Mouse (Mus musculus) heart, embryonic 14.5 days (tissue): Measurements from ENCODE around the gene Dera. TPM values are rescaled to one million over a fixed set of nuclear protein-coding genes. Genes with fewer than 3 reads are reported as not detected.

Source experiments
- ATAC-seq: fragments of 200-750 bp; cut with Nextera tagmentation; 2 replicates; pipeline ENCODE4 v1.8.0; 2017; ENCODE audit warnings: low read depth, moderate TSS enrichment; ENCODE audit not compliant: insufficient number of reproducible peaks, insufficient read depth, low FRiP score
- H3K27ac ChIP-seq, 2 experiments: fragments of 200-500 bp in 1 of 2; fragments of 300-500 bp in 1 of 2; sonication (generic) in 1 of 2; replicated peaks in 1 of 2; 2 replicates each; pipeline ENCODE4 v1.5.1; 2012 to 2014; ENCODE audit warnings: low read depth in 2 of 2, low read length in 2 of 2, control low read depth in 1 of 2, mild to moderate bottlenecking in 1 of 2, mixed read lengths in 1 of 2; ENCODE audit not compliant: control insufficient read depth in 1 of 2, insufficient read depth in 1 of 2
- H3K27me3 ChIP-seq: fragments of 300-500 bp; sonication (generic); 2 replicates; pipeline ENCODE4 v1.6.1; 2014; ENCODE audit warnings: mild to moderate bottlenecking, low read length, control low read depth; ENCODE audit not compliant: control insufficient read depth, insufficient read depth
- H3K36me3 ChIP-seq: fragments of 300-500 bp; sonication (generic); 2 replicates; pipeline ENCODE4 v1.6.1; 2014; ENCODE audit warnings: mild to moderate bottlenecking, control low read depth, low read length, mixed read lengths; ENCODE audit not compliant: control insufficient read depth, insufficient read depth
- H3K4me1 ChIP-seq, 2 experiments: fragments of 200-500 bp in 1 of 2; fragments of 300-500 bp in 1 of 2; sonication (generic) in 1 of 2; 2 replicates each; pipeline ENCODE4 v1.6.1; 2012 to 2014; ENCODE audit warnings: low read length in 2 of 2, control low read depth in 1 of 2, mixed read lengths in 1 of 2; ENCODE audit not compliant: control insufficient read depth in 2 of 2, insufficient read depth in 2 of 2
- H3K4me2 ChIP-seq: fragments of 300-500 bp; sonication (generic); 2 replicates; pipeline ENCODE4 v1.6.1; 2014; ENCODE audit warnings: mild to moderate bottlenecking, low read length
- H3K4me3 ChIP-seq, 2 experiments: fragments of 200-500 bp in 1 of 2; fragments of 300-500 bp in 1 of 2; sonication (generic) in 1 of 2; 2 replicates each; pipeline ENCODE4 v1.5.1; 2012 to 2014; ENCODE audit warnings: low read length in 2 of 2, mild to moderate bottlenecking in 2 of 2, control low read depth in 1 of 2, low read depth in 1 of 2, moderate library complexity in 1 of 2; ENCODE audit not compliant: control insufficient read depth in 1 of 2, insufficient read depth in 1 of 2
- H3K9ac ChIP-seq: fragments of 300-500 bp; sonication (generic); 2 replicates; pipeline ENCODE4 v1.6.1; 2014; ENCODE audit warnings: mild to moderate bottlenecking, low read length
- H3K9me3 ChIP-seq: fragments of 300-500 bp; sonication (generic); 2 replicates; pipeline ENCODE4 v1.6.1; 2016; ENCODE audit warnings: low read length, control low read depth; ENCODE audit not compliant: control insufficient read depth
- WGBS: fragments of 180-500 bp; shearing (Covaris S2); extraction: QIAGEN DNeasy Blood & Tissue Kit; methylation state at CpG from one replicate; pipeline ENCODE4 v1.1.7; 2014; 5-methylcytosine and 5-hydroxymethylcytosine counted together
- polyA plus RNA-seq: library from polyadenylated mRNA; unstranded; fragments of >200 nt; fragmentation: Nextera tagmentation; extraction: Ambion mirVana; gene quantifications from 2 replicates; pipeline ENCODE4 v1.2.1, GENCODE M21; 2014

The Dera gene
- polyA plus RNA-seq, 1 experiment from 2014 or later, result 46.3 TPM

- Histone ChIP-seq H3K4me2 (no peak overlapping the region), H3K27ac (no peak overlapping the region), H3K9me3 (no peaks in the 10 kb centered on the region), H3K27me3 (no peaks in the 10 kb centered on the region), H3K4me3 (no peak overlapping the region), H3K9ac (no peak overlapping the region), H3K4me1 (peaks cover 7 to 20% of the 10 kb centered on the region in 2 experiments; a peak in 3 of 4 replicates), H3K36me3 (no peaks in the 10 kb centered on the region)
- ATAC-seq, result no peak
- 74% methylated on average over 15 of the region's 15 CpGs for WGBS
Observed at GRCm38 (mm10) chr6:137760966-137761365, 6.6 kb downstream of the Dera start.

GRCm38 (mm10) chr6:137764572-137765210 is 10.3 kb downstream of the Dera start:
- Histone ChIP-seq H3K27ac (no peak overlapping the region), H3K4me2 (no peak overlapping the region), H3K4me3 (no peak overlapping the region), H3K27me3 (no peaks in the 10 kb centered on the region), H3K36me3 (no peaks in the 10 kb centered on the region), H3K9ac (no peak overlapping the region), H3K4me1 (peaks cover 2 to 9% of the 10 kb centered on the region in 2 experiments; a peak in 2 of 4 replicates), H3K9me3 (no peaks in the 10 kb centered on the region)
- no peak for ATAC-seq
- WGBS, result 68% methylated on average over 3 of the region's 3 CpGs

GRCm38 (mm10) chr6:137766177-137766576 is 11.8 kb downstream of the Dera start:
- Histone ChIP-seq H3K4me2 (no peak overlapping the region), H3K9ac (no peak overlapping the region), H3K36me3 (no peaks in the 10 kb centered on the region), H3K9me3 (no peaks in the 10 kb centered on the region), H3K27me3 (no peaks in the 10 kb centered on the region), H3K4me1 (peaks cover 0 to 5% of the 10 kb centered on the region in 2 experiments; a peak in 1 of 4 replicates), H3K27ac (no peak overlapping the region), H3K4me3 (no peak overlapping the region)
- no peak for ATAC-seq

GRCm38 (mm10) chr6:137771621-137772250 is 17.4 kb downstream of the Dera start:
- Histone ChIP-seq H3K9ac (no peak overlapping the region), H3K4me3 (no peak overlapping the region), H3K27me3 (no peaks in the 10 kb centered on the region), H3K36me3 (no peaks in the 10 kb centered on the region), H3K9me3 (no peaks in the 10 kb centered on the region), H3K4me1 (no peaks in the 10 kb centered on the region), H3K27ac (no peak overlapping the region), H3K4me2 (no peak overlapping the region)
- WGBS, result 63% methylated on average over 3 of the region's 3 CpGs
- no peak for ATAC-seq

- H3K4me3 ChIP-seq, result no peak overlapping the region
- no peaks in the 10 kb centered on the region for H3K27me3 ChIP-seq
- peaks cover 6 to 7% of the 10 kb centered on the region in 2 experiments; a peak in 3 of 4 replicates for H3K4me1 ChIP-seq
- no peak overlapping the region for H3K27ac ChIP-seq
- H3K36me3 ChIP-seq, result no peaks in the 10 kb centered on the region
- no peak for ATAC-seq
- H3K9me3 ChIP-seq, result no peaks in the 10 kb centered on the region
- WGBS, result 89% methylated on average over 8 of the region's 8 CpGs
- H3K9ac ChIP-seq, result no peak overlapping the region
- no peak overlapping the region for H3K4me2 ChIP-seq
Observed at GRCm38 (mm10) chr6:137772918-137773636, 18.7 kb downstream of the Dera start.

- Histone ChIP-seq H3K27ac (no peak overlapping the region), H3K9me3 (no peaks in the 10 kb centered on the region), H3K27me3 (no peaks in the 10 kb centered on the region), H3K4me2 (no peak overlapping the region), H3K4me1 (peaks cover 7 to 12% of the 10 kb centered on the region in 2 experiments; a peak in 3 of 4 replicates), H3K4me3 (no peak overlapping the region), H3K9ac (no peak overlapping the region), H3K36me3 (no peaks in the 10 kb centered on the region)
- 86% methylated on average over 6 of the region's 6 CpGs for WGBS
- no peak for ATAC-seq
Observed at GRCm38 (mm10) chr6:137773637-137774028, 19.3 kb downstream of the Dera start.

- Histone ChIP-seq H3K4me1 (peaks cover 7 to 16% of the 10 kb centered on the region in 2 experiments; a peak in 3 of 4 replicates), H3K9me3 (no peaks in the 10 kb centered on the region), H3K27ac (no peak overlapping the region), H3K4me2 (no peak overlapping the region), H3K36me3 (no peaks in the 10 kb centered on the region), H3K4me3 (no peak overlapping the region), H3K9ac (no peak overlapping the region), H3K27me3 (no peaks in the 10 kb centered on the region)
- ATAC-seq, result no peak
- WGBS, result 93% methylated on average over 13 of the region's 13 CpGs
Observed at GRCm38 (mm10) chr6:137774166-137774565, 19.8 kb downstream of the Dera start.
